Mouse (Mus musculus) stomach, adult 2 months (tissue): ENCODE data around the gene Dhodh. TPM values are rescaled to one million over a fixed set of nuclear protein-coding genes. Genes with fewer than 3 reads are reported as not detected.

Experiments used
- polyA plus RNA-seq: library from polyadenylated mRNA; depleted of rRNA; stranded (reverse); fragments of >200 nt; gene quantifications from 2 replicates; pipeline ENCODE4 v1.2.3, GENCODE M21; 2012; rRNA removed

Dhodh gene
- 5.9 and 7.4 TPM in 2 replicates for polyA plus RNA-seq

DNA sequence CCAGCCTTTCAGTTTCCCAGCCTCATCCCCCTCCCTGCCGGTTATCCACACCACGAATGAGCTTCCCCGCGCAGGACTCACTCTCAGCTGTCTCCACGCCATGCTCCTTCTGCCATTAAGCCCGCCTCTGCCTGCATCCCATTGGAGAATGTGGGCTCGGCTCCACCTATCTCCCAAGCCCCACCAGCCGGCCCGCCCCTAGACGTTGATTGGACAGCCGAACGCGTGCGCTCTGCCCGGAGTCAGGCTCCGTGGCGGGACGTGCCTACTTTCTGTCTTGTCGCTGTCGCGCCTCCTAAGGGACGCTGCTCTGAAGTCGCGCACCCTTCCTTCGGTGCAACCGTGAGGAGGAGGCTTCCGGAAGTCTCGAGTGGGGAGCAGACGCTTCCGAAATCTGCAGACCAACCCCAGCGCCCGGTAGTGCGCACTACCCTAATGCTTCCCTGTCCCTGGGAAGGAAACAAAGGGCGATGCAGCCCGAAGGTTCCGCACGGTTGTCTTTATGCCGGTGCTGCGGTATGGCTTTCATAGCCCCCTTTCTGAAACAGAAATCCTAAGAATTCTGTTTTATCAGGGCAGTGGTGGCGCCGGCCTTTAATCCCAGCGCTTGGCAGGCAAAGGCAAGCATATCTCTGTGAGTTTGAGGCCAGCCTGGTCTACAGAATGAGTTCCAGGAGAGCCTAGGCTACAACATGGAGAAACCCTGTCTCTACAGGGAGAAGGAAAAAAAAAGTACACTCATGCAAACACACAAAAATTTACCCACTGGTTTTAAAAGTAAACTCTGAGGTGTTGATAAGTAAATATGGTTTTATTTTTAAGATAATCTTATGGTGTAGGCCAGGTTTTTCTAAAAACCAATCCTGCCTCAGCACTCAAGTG, at the start of gene Dhodh:
Gene Dhodh (minus strand): TSS at position 403 of the 882 bp plus-strand sequence.

DNA sequence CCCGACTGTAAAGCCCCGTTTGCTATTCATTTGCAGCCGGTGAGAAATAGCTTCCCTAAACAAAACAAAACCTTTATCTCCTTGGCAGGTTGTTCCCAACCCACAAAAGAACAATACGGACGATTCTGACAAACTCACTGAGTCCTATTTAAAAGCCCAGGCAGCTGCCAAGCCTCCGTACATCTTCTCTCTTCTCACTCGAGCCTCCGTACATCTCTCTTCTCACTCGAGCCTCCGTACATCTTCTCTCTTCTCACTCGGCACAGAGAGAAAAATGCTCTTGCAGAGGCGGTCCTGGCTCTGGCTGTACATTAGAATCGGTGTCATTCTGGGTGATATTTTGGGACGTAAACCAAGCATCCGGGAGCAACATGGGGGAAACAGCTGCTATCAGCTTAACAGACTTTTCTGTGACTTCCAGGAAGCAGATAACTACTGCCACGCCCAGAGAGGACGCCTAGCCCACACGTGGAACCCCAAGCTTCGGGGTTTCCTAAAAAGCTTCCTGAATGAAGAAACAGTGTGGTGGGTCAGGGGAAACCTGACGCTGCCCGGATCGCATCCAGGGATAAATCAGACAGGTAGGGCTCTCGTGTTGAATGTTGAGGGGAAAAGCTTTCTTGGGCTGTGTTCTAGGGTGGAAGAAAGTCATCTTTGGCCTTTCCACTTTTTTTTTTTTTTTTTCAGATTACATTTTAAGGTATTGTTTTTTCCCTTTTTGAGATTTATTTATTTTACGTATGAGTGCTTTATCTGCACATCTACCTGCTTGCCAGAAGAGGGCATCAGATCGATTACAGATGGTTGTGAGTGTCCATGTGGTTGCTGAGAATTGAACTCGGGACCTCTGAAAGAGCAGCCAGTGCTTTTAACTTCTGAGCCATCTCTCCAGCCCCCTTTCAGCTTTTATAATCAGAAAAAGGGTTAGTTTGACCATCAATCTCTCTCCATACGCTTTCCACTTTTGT, 6.1 kb upstream of the Dhodh start, which contains the start of gene Pkd1l3:
Gene Pkd1l3 (plus strand): TSS at position 275 of the 968 bp plus-strand sequence.

DNA sequence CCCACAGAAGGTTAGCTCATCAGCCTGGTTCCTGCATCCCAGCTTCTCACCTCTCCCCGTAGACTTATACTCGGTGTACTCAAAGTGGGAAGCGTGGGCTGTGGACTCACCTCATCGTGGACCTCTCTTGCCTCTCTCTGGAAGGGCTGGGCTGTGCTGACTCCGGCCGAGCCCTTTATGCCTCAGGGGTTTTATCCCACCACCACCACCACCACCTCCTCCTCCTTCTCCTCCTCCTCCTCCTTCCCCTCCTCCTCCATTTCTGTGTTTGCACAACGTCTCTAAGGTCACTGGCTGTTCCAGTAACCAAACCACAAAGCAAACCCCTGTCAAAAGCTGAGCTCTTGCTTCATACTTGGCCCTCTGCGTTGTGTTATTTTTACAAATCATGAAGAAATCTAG, 29.6 kb downstream of the Dhodh start, which contains the start of gene Hp:
Gene Hp (minus strand): TSS at position 273 of the 402 bp plus-strand sequence.

DNA sequence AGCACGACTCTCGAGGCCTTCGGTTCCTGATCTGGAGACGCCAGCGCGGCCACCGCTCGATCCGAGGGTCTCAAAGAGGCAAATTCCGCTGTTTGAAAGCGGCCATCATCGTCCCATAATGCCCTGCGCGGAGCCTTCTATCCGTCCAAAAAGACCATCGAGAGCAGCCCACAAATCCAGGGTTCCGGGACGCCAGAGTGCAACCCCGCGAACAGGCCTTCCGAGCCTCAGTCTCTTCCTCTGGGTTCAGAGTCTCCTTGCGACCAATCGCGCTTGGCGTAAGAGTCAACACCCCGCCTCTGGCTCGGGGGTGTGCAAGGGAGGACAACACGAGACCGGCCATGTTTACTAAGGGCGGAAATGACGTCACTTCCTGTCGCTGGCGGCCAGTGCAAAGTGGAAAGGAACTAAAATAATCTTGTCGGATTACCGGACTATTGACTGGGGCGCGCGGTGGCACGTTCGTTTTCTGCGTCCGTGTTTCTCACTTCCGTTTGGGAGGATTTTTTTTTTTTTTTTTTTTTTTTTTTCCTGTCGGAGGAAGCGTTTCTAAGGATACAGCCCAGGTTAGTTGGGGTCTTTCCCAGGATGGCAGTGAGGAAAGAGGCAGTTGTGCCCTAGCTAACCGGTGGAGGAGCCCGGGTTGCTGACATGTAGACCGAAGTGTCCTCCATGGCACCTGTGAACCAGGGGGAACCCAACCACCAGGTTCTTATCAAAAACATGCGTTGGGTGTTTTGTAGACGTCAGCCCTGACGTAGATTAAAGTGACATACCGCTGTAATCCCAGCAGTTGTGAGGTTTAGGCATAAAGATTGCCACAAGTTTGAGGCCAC, 42.8 kb downstream of the Dhodh start, which contains the start of the genes Dhx38 and Txnl4b:
Gene Dhx38 (minus strand): TSS at position 364 of the 836 bp plus-strand sequence.
Gene Txnl4b (plus strand): TSS at position 395 of the 836 bp plus-strand sequence.

Other genes starting within 250 kb of the Dhodh start
- not detected in 2 replicates for gene Pmfbp1, start 114.6 kb downstream of the Dhodh start, polyA plus RNA-seq
- 6.4 and 7.2 TPM in 2 replicates for gene Dhx38, start 42.8 kb downstream of the Dhodh start, polyA plus RNA-seq
- 1.2 and 1.6 TPM in 2 replicates for gene Txnl4b, start 42.8 kb downstream of the Dhodh start, polyA plus RNA-seq
- 7.8 and 9.5 TPM in 2 replicates for gene Hp, start 29.5 kb downstream of the Dhodh start, polyA plus RNA-seq
- gene Pkd1l3, start 5.8 kb upstream of the Dhodh start, polyA plus RNA-seq, result 0.03 TPM in 1 of 2 replicates, not detected in the other
- 12.2 and 17.1 TPM in 2 replicates for gene Ist1, start 84.6 kb upstream of the Dhodh start, polyA plus RNA-seq
- gene Zfp821, start 96.9 kb upstream of the Dhodh start, polyA plus RNA-seq, result 4.6 and 7.0 TPM in 2 replicates
- 2.1 and 2.9 TPM in 2 replicates for gene Atxn1l, start 129.1 kb upstream of the Dhodh start, polyA plus RNA-seq
- gene Ap1g1, start 169.9 kb upstream of the Dhodh start, polyA plus RNA-seq, result 5.8 and 9.2 TPM in 2 replicates